Mouse (Mus musculus) adrenal gland, adult (tissue): Measurements from ENCODE around the gene Gm21969.

Experiments used
- DNase-seq, 2 experiments: peaks; one replicate each; pipeline ENCODE4 v3.0.0; 2022 to 2023; ENCODE audit warnings: low spot score in 1 of 2; ENCODE audit not compliant: inconsistent age in 2 of 2

The Gm21969 gene

GRCm38 (mm10) chr4:139650086-139650743 is 47.2 kb downstream of the Gm21969 start:
- no peak for DNase-seq

DNA sequence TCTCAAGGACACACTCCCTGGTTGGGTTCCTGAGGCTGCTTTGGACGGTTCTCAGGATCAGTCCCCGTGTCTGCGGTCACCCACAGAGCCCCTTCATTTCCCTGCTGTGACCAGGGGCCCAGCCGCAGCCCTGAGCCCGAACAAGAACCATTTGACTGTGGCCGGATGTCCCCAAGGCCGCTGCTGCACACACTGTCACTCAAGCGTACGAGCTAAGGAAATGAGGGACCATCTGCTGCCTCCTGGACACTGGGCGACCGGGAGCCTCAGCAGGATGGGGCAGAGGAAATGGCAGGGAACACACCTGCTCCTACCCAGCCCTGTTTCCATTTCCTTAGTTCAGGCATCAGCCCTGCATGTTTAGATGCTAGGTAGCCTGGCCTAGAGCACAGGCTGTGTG is 47.9 kb downstream of the Gm21969 start:
- DNase-seq = peak in 1 of 2 experiments; percentile 44

GRCm38 (mm10) chr4:139653238-139653637 is 50.3 kb downstream of the Gm21969 start, which contains the start of gene Tas1r2:
Tas1r2 (plus strand) TSS chr4:139653538.
- DNase-seq = no peak

DNA sequence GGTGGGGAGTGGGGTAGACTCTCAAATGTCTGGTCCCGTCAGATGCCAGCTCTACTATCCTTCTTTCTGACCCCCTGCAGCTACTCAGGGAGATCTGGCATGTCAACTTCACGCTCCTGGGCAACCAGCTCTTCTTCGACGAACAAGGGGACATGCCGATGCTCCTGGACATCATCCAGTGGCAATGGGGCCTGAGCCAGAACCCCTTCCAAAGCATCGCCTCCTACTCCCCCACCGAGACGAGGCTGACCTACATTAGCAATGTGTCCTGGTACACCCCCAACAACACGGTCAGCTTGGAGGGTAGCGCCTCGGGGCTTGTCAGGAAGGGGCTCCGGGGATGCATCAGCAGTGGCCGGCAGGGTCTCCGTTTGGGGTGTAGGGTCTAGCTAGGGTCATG is 58.9 kb downstream of the Gm21969 start:
- DNase-seq = no peak

GRCm38 (mm10) chr4:139667632-139668031 is 64.6 kb downstream of the Gm21969 start:
- no peak for DNase-seq

GRCm38 (mm10) chr4:139669847-139670246 is 66.9 kb downstream of the Gm21969 start:
- peak; percentile 46 to 81 for DNase-seq

GRCm38 (mm10) chr4:139675696-139676095 is 72.7 kb downstream of the Gm21969 start:
- DNase-seq = no peak

DNA sequence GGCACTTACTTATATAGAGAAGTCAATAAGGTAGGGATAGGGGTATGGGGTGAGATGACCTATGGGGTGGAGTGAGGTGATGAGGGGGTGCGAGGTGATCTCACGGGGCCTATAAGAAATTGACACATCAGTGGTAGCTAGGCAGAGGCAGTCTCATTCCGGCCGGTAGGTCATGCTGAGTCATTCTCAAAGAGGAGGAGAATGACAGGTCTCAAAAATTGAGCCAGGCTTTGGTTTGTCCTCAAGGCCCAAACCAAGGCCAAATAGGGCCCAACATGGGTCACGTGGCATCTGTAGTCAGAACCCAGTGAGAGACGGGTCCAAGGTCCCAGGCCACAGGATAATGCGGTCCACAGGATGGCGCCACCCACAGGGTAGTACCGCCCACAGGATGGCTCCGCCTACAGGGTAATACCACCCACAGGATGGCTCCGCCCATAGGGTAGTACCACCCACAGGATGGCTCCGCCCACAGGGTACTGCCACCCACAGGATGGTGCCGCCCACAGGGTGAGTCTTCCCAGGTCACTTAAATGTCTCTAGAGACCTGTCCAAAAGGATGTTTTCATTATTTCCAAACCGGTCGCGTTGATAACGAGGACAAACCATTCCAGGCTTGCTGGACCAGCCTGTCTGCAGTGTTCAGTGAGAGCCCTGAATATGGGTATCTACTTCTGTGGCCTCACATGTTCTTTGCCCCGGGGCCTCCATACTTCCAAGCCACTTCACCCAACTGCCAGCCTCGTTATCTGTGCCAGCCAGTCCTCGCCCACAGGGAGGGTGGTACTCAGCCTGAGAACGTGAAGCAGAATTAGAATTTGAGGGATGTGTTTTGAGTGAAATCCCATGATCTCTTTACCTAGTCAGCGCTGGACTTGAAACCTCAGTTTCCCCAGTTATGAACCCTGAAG is 81.0 kb downstream of the Gm21969 start:
- peak; percentile 91 to 96 for DNase-seq

- DNase-seq = peak; percentile 69 to 91
Observed at GRCm38 (mm10) chr4:139684639-139685017, 81.6 kb downstream of the Gm21969 start.

- DNase-seq = no peak
Observed at GRCm38 (mm10) chr4:139688058-139688457, 85.1 kb downstream of the Gm21969 start.

- DNase-seq = no peak
Observed at GRCm38 (mm10) chr4:139689627-139690269, 86.8 kb downstream of the Gm21969 start.

DNA sequence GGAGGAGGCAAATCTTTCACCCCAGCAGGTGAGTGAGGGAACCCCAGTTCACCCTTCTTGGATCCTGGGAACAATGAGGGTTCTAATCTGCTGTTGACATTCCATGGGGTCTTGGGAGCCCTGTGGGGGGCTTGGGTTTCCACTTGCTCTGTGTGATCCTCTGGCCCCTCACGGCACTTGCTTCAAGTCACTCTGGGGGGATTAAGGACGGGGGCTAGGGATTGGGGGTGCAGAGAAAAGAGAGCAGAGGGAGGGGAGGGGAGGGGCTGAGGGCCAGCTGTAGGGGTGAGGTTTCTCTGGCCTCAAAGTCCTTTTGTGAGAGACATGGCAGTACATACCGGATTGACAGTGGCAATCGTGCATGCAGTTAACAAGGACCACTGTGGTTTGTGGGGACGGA is 90.3 kb downstream of the Gm21969 start:
- DNase-seq = no peak

- no peak for DNase-seq
Observed at GRCm38 (mm10) chr4:139697755-139698154, 94.8 kb downstream of the Gm21969 start.

DNA sequence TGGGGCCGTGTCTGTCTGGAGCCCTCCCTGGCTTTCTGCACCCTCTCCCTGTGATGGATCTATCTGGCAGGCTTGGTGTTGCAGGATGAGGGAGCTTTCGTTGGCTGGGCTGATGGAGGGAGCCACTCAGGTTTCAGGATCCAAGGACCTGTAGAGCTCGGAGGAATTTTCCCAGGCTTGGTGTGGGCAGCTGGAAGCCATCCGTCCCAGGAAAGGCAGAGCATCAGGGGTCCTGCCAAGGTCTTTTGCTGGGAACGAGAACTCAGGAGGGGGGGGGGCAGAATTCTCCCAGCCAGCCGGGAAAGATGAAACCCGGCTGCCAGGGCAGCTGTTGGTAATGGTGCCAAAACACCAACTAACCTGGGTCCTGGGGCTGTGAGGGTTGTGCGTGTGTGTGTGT is 95.6 kb downstream of the Gm21969 start:
- DNase-seq = no peak

DNA sequence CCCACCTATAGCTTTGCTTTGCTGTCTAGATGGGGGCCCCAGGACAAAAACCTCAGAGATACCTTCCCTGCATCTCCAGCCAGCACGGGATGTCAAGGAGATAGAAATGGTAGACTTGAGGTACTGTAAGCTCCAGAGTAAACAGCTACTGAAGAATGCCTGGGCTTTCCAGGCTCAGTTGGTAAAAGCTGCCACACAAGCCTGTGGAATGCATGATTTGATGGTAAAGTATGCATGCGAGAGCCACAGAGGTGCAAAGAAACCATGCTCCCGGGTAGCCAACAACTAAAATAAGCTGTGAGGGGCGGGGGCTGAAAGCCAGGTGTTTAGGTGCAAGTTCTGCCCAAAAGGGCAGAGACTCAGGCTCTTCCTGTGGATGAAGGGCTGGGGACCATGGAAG is 99.9 kb downstream of the Gm21969 start:
- no peak for DNase-seq

GRCm38 (mm10) chr4:139703468-139703867 is 100.5 kb downstream of the Gm21969 start:
- no peak for DNase-seq

- no peak for DNase-seq
Observed at GRCm38 (mm10) chr4:139705986-139706385, 103.0 kb downstream of the Gm21969 start.

DNA sequence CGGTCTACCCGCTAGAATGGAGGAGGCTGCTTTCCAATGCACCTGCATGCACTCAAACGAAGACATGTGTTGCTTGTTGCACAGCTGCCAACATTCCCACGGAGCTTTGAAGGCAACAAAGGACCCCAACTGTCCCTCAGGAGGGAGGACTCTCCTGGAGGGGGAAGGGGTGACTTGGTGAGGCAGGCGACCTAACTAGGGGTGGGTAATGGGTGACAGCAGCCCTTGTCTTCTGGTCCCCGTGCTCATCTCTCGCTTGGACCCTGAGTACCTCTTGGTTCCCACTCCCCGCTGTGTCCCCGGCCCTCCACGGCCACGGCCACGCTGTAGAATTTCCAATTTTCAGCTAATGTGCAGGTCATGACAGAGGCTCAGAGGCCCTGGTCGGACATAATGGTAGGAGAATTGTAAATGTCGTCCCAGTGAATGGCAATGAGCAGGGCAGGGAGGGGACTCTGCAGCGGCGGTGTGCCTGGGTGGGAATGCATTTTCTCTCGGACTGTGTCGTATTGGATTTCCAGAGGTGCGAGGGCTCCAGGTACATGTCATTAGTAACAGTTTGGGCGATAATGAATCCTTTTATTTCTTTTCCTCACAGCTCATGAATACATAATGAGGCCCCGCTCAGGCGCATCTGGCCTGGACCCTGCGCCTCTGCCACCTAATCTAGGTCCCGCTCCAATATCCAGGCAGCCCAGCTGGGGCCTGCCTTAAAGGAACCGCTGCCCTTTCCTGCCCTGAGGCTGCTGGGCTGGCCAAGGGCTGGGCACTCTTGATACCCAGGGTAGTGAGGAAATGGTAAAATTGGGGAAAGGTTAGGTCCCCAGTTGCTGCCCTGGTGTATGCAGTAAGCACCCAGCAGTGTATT is 107.7 kb downstream of the Gm21969 start:
- no peak for DNase-seq
